Mouse (Mus musculus) monocyte, adult 5-6 weeks (primary cell): ENCODE data around the gene Rbks. TPM values are rescaled to one million over a fixed set of nuclear protein-coding genes. Genes with fewer than 3 reads are reported as not detected.

Source experiments
- ATAC-seq: fragments of 153-309, 156-312 bp; replicated peaks from 2 replicates; pipeline ENCODE4 v1.8.0; 2017; ENCODE audit warnings: mild to moderate bottlenecking; ENCODE audit not compliant: low TSS enrichment, insufficient number of reproducible peaks, severe bottlenecking, poor library complexity, low FRiP score
- total RNA-seq: library from RNA; stranded (forward); fragments of 200-1000, 200-491, 200-594 nt; gene quantifications from 3 replicates; pipeline ENCODE4 v1.2.3, GENCODE M21; 2017

Gene Rbks
- total RNA-seq = 4.1 to 17.8 TPM (median 6.9 TPM) in 3 replicates

GRCm38 (mm10) chr5:31696971-31697643 lies at the start of gene Rbks:
Gene Rbks, minus strand, starts transcription at chr5:31697627.
- ATAC-seq = peak; percentile 81

GRCm38 (mm10) chr5:31742521-31743031 lies 45.1 kb upstream of the Rbks start:
- ATAC-seq = no peak

- ATAC-seq = no peak
Measured at GRCm38 (mm10) chr5:31741931-31742330, 44.5 kb upstream of the Rbks start.

- no peak for ATAC-seq
Measured at GRCm38 (mm10) chr5:31732644-31733338, 35.4 kb upstream of the Rbks start.

GRCm38 (mm10) chr5:31727456-31727855 lies 30.0 kb upstream of the Rbks start:
- ATAC-seq = peak; percentile 94

GRCm38 (mm10) chr5:31725885-31726284 lies 28.5 kb upstream of the Rbks start:
- no peak for ATAC-seq

- ATAC-seq = no peak
Measured at GRCm38 (mm10) chr5:31724519-31724918, 27.1 kb upstream of the Rbks start.

- ATAC-seq = no peak
Measured at GRCm38 (mm10) chr5:31715486-31716150, 18.2 kb upstream of the Rbks start.

GRCm38 (mm10) chr5:31713841-31714264 lies 16.4 kb upstream of the Rbks start:
- peak; percentile 43; the same call in 1 of the 2 replicates for ATAC-seq

GRCm38 (mm10) chr5:31713280-31713711 lies 15.9 kb upstream of the Rbks start:
- no peak for ATAC-seq

- ATAC-seq = no peak
Measured at GRCm38 (mm10) chr5:31709389-31709788, 12.0 kb upstream of the Rbks start.

GRCm38 (mm10) chr5:31706826-31707225 lies 9.4 kb upstream of the Rbks start:
- ATAC-seq = no peak

GRCm38 (mm10) chr5:31704971-31705370 lies 7.5 kb upstream of the Rbks start:
- ATAC-seq = no peak

- ATAC-seq = no peak
Measured at GRCm38 (mm10) chr5:31699397-31699796, 2.0 kb upstream of the Rbks start.

- ATAC-seq = no peak
Measured at GRCm38 (mm10) chr5:31698931-31699330, 1.5 kb upstream of the Rbks start.

GRCm38 (mm10) chr5:31698297-31698726 lies 885 bp upstream of the Rbks start:
- ATAC-seq = peak; percentile 93

GRCm38 (mm10) chr5:31697644-31698296 lies 343 bp upstream of the Rbks start, which contains the start of gene Babam2:
Gene Babam2, plus strand, starts transcription at chr5:31697684.
- no peak; the same call in 1 of the 2 replicates for ATAC-seq

GRCm38 (mm10) chr5:31693191-31693590 lies 4.2 kb downstream of the Rbks start:
- ATAC-seq = no peak

GRCm38 (mm10) chr5:31687972-31688371 lies 9.5 kb downstream of the Rbks start:
- ATAC-seq = no peak
